11 mouse cellular contexts compared by ENCODE assay signal in the genomic region with DNA sequence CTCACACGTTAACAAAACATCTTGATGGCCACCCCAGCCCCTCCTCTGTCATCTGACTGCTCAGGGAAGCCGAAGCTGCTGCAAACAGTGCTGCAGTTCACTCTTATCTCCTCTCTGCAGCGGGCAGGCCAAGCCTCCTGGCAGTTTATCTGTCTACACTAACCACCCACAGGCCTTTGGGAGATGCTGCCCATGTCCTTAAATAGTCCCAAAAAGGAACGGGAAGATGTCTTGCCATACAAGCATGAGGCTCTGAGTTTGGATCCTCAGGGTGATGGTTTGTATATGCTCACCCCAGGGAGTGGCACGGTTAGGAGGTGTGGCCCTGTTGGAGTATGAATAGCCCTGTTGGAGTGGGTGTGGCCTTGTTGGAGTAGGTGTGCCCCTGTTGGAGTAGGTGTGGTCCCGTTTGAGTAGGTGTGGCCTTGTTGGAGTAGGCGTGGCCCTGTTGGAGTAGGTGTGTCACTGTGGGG. TPM values are rescaled to one million over a fixed set of nuclear protein-coding genes. Genes with fewer than 3 reads are reported as not detected.
DNase-seq lines count a peak whose midpoint lies in the region; ATAC-seq lines count a peak whose summit lies in the region.
"Had no signal": no experiment of that assay in that cellular context is flagged by ENCODE, and none has a peak within 500 bp of the region (broad histone marks: within the 10 kb centered on the region; RNA-seq: fewer than 3 reads in every experiment).

No protein-coding gene starts in this region.

- peaks cover 3% of the 10 kb centered on the region for H3K9me3 ChIP-seq in liver, embryonic 16.5 days (replicated peaks; ENCODE audit: control insufficient read depth, low read length)
- H3K9me3 ChIP-seq in midbrain, embryonic 14.5 days (ENCODE audit: control insufficient read depth, low read length): no peaks in the 10 kb centered on the region; the same call in 1 of the 2 replicates
- no peaks in the 10 kb centered on the region for H3K9me3 ChIP-seq in embryonic facial prominence, embryonic 10.5 days
- H3K9me3 ChIP-seq: embryonic facial prominence, embryonic 13.5 days had no signal

- DNase-seq in 416B (ENCODE audit: low read depth) (peak; percentile 60), A20 (ENCODE audit: low read depth, low spot score) (peak; percentile 22)
- DNase-seq in midbrain, embryonic 14.5 days: no peak
- DNase-seq in embryonic facial prominence, embryonic 10.5 days (ENCODE audit: low spot score): no peak
- DNase-seq in adrenal gland, adult 8-10 months: no peak
- no peak for DNase-seq in T-cell, adult 2 months (ENCODE audit: low spot score)
- DNase-seq: gastrocnemius, adult 2 months had no signal

- peak overlapping the region; percentile 62 for H3K9ac ChIP-seq in liver, embryonic 16.5 days (ENCODE audit: low read depth, low read length)
- no peak overlapping the region for H3K9ac ChIP-seq in midbrain, embryonic 14.5 days (replicated peaks; ENCODE audit: low read length)
- H3K9ac ChIP-seq: embryonic facial prominence, embryonic 13.5 days had no signal

- no peaks in the 10 kb centered on the region for H3K27me3 ChIP-seq in liver, embryonic 16.5 days (ENCODE audit: control insufficient read depth, insufficient read depth, low read depth, low read length)
- no peaks in the 10 kb centered on the region for H3K27me3 ChIP-seq in midbrain, embryonic 14.5 days (ENCODE audit: control insufficient read depth, insufficient read depth, low read length)
- no peaks in the 10 kb centered on the region for H3K27me3 ChIP-seq in embryonic facial prominence, embryonic 10.5 days (replicated peaks; ENCODE audit: low read depth, poor library complexity, severe bottlenecking)
- H3K27me3 ChIP-seq: embryonic facial prominence, embryonic 13.5 days had no signal

- H3K36me3 ChIP-seq in liver, embryonic 16.5 days (ENCODE audit: control insufficient read depth, insufficient read depth): no peaks in the 10 kb centered on the region
- H3K36me3 ChIP-seq in midbrain, embryonic 14.5 days (ENCODE audit: control insufficient read depth, insufficient read depth, low read length): no peaks in the 10 kb centered on the region
- no peaks in the 10 kb centered on the region for H3K36me3 ChIP-seq in embryonic facial prominence, embryonic 10.5 days (replicated peaks)
- H3K36me3 ChIP-seq: embryonic facial prominence, embryonic 13.5 days had no signal

- peak; percentile 88 for ATAC-seq in erythroblast, adult 5-6 weeks (replicated peaks; ENCODE audit: low FRiP score, poor library complexity, severe bottlenecking)
- peak; percentile 99 for ATAC-seq in liver, embryonic 16.5 days (ENCODE audit: low read depth)
- ATAC-seq in midbrain, embryonic 14.5 days (ENCODE audit: low FRiP score, low TSS enrichment): no peak
- ATAC-seq: hindbrain, embryonic 16.5 days had no signal

- peak overlapping the region; percentile 98 for H3K27ac ChIP-seq in liver, embryonic 16.5 days (ENCODE audit: low read length)
- no peak overlapping the region for H3K27ac ChIP-seq in midbrain, embryonic 14.5 days (replicated peaks; ENCODE audit: low read depth, low read length)
- no peak overlapping the region for H3K27ac ChIP-seq in embryonic facial prominence, embryonic 10.5 days (replicated peaks)
- H3K27ac ChIP-seq: embryonic facial prominence, embryonic 13.5 days; gastrocnemius, adult 2 months had no signal

- no peak overlapping the region for H3K4me3 ChIP-seq in liver, embryonic 16.5 days (ENCODE audit: low read depth, low read length)
- H3K4me3 ChIP-seq in midbrain, embryonic 14.5 days (replicated peaks; ENCODE audit: low read depth, low read length): no peak overlapping the region
- H3K4me3 ChIP-seq in embryonic facial prominence, embryonic 10.5 days: no peak overlapping the region
- H3K4me3 ChIP-seq: embryonic facial prominence, embryonic 13.5 days; gastrocnemius, adult 2 months had no signal

- peak overlapping the region; percentile 59 for H3K4me2 ChIP-seq in liver, embryonic 16.5 days (ENCODE audit: low read depth, low read length)
- no peak overlapping the region for H3K4me2 ChIP-seq in midbrain, embryonic 14.5 days (ENCODE audit: low read length)
- H3K4me2 ChIP-seq: embryonic facial prominence, embryonic 13.5 days had no signal

- WGBS in liver, embryonic 16.5 days (ENCODE audit: insufficient replicate concordance): 12% methylated on average over 7 of the region's 7 CpGs
- 65% methylated on average over 7 of the region's 7 CpGs for whole genome bisulfite sequencing in midbrain, embryonic 14.5 days
- WGBS in embryonic facial prominence, embryonic 10.5 days: 61% methylated on average over 7 of the region's 7 CpGs

- peaks cover 32% of the 10 kb centered on the region for H3K4me1 ChIP-seq in liver, embryonic 16.5 days (ENCODE audit: control insufficient read depth, low read depth, low read length)
- H3K4me1 ChIP-seq in midbrain, embryonic 14.5 days (ENCODE audit: control insufficient read depth, insufficient read depth, low read length): no peaks in the 10 kb centered on the region
- peaks cover 31% of the 10 kb centered on the region for H3K4me1 ChIP-seq in embryonic facial prominence, embryonic 10.5 days

RNA-seq across cellular contexts. Expression of a gene that starts 51.3 kb away (rescaled TPM):
- total RNA-seq in erythroblast, adult 5-6 weeks (2015; ENCODE audit: low replicate concordance): 103 and 110 TPM in 2 replicates
- total RNA-seq in erythroblast, adult 5-6 weeks (2017; ENCODE audit: low replicate concordance): 291 and 294 TPM in 2 replicates
- 43.9 and 47.8 TPM in 2 replicates for polyA plus RNA-seq in liver, embryonic 16.5 days (2015; fragmentation: Nextera tagmentation; extraction: Ambion mirVana)
- polyA plus RNA-seq in midbrain, embryonic 14.5 days (2014; fragmentation: Nextera tagmentation; extraction: Ambion mirVana): 53.4 and 61.2 TPM in 2 replicates
- polyA plus RNA-seq in embryonic facial prominence, embryonic 10.5 days (2016; fragmentation: Nextera tagmentation; extraction: Ambion mirVana): 65.2 and 65.9 TPM in 2 replicates
- total RNA-seq in adrenal gland, adult 8-10 months (2022): 100 to 1,000 TPM in 1 of 4 experiments, 10 to 100 TPM in 3; 80.6 to 102 (median 92.5) TPM

RNA-seq across cellular contexts. Expression of a gene that starts 58.6 kb away (rescaled TPM):
- 2,585 and 2,588 TPM in 2 replicates for total RNA-seq in erythroblast, adult 5-6 weeks (2015; ENCODE audit: low replicate concordance)
- total RNA-seq in erythroblast, adult 5-6 weeks (2017; ENCODE audit: low replicate concordance): 1,104 and 1,368 TPM in 2 replicates
- polyA plus RNA-seq in liver, embryonic 16.5 days (2015; fragmentation: Nextera tagmentation; extraction: Ambion mirVana): 315 and 330 TPM in 2 replicates
- 526 and 563 TPM in 2 replicates for polyA plus RNA-seq in midbrain, embryonic 14.5 days (2014; fragmentation: Nextera tagmentation; extraction: Ambion mirVana)
- polyA plus RNA-seq in embryonic facial prominence, embryonic 10.5 days (2016; fragmentation: Nextera tagmentation; extraction: Ambion mirVana): 343 and 353 TPM in 2 replicates
- 100 to 1,000 TPM; 450 to 493 (median 461) TPM for total RNA-seq in adrenal gland, adult 8-10 months (2022)

Comparison
In these comparisons a context has a peak if more than half of its experiments do, and no peak if none do; other contexts are left out.
1. DNase-seq: peak in 416B (single experiment) and A20 (single experiment); none in midbrain, embryonic 14.5 days (single experiment), embryonic facial prominence, embryonic 10.5 days (single experiment), adrenal gland, adult 8-10 months (single experiment) and T-cell, adult 2 months (single experiment).